Mouse (Mus musculus) ES-E14 (cell line): ENCODE measurements around the gene Sgms2.

ENCODE experiments used
- HCFC1 ChIP-seq: IDR thresholded peaks from 2 replicates; pipeline ENCODE4 v1.6.1; 2012; ENCODE audit warnings: low read length, inconsistent platforms, borderline replicate concordance; ENCODE audit not compliant: insufficient read depth
- MAFK ChIP-seq: IDR thresholded peaks from 2 replicates; pipeline ENCODE4 v1.6.1; 2014; ENCODE audit warnings: mild to moderate bottlenecking, low read depth, low read length, inconsistent platforms; ENCODE audit not compliant: insufficient read depth

- TF ChIP-seq MAFK (no peak), HCFC1 (no peak)
Measured at GRCm38 (mm10) chr3:131270381-131270780, 220.8 kb downstream of the Sgms2 start.
